Mouse (Mus musculus) embryonic facial prominence, embryonic 12.5 days (tissue): ENCODE data around the gene Birc5. TPM values are rescaled to one million over a fixed set of nuclear protein-coding genes. Genes with fewer than 3 reads are reported as not detected.
A peak's percentile ranks its signal among the peaks of the same experiment; 100 is the strongest.
"Not testable (repeated sequence)": the region's sequence is repeated elsewhere in the genome, so short reads cannot be mapped to it uniquely, and the experiment has no call there.

Experiments
- ATAC-seq: fragments of 200-750 bp; cut with Nextera tagmentation; 2 replicates; pipeline ENCODE4 v1.8.0; 2017; ENCODE audit not compliant: insufficient number of reproducible peaks, insufficient read depth, low FRiP score, low TSS enrichment
- H3K27ac ChIP-seq: fragments of 300-500 bp; sonication (generic); 2 replicates; pipeline ENCODE4 v1.5.1; 2016; ENCODE audit warnings: mild to moderate bottlenecking
- H3K27me3 ChIP-seq: fragments of 300-500 bp; sonication (generic); 2 replicates; pipeline ENCODE4 v1.6.1; 2016; ENCODE audit warnings: mild to moderate bottlenecking, moderate library complexity
- H3K36me3 ChIP-seq: fragments of 300-500 bp; sonication (generic); 2 replicates; pipeline ENCODE4 v1.6.1; 2016; ENCODE audit warnings: mild to moderate bottlenecking
- H3K4me1 ChIP-seq: fragments of 300-500 bp; sonication (generic); 2 replicates; pipeline ENCODE4 v1.6.1; 2016
- H3K4me2 ChIP-seq: fragments of 300-500 bp; sonication (generic); replicated peaks from 2 replicates; pipeline ENCODE4 v1.6.1; 2016; ENCODE audit warnings: mild to moderate bottlenecking, moderate library complexity
- H3K4me3 ChIP-seq: fragments of 300-500 bp; sonication (generic); 2 replicates; pipeline ENCODE4 v1.5.1; 2016; ENCODE audit warnings: mild to moderate bottlenecking
- H3K9ac ChIP-seq: fragments of 300-500 bp; sonication (generic); 2 replicates; pipeline ENCODE4 v1.6.1; 2016; ENCODE audit warnings: mild to moderate bottlenecking, moderate library complexity
- H3K9me3 ChIP-seq: fragments of 300-500 bp; sonication (generic); 2 replicates; pipeline ENCODE4 v1.6.1; 2016; ENCODE audit warnings: mild to moderate bottlenecking, moderate library complexity
- WGBS: fragments of 180-500 bp; shearing (Covaris S2); methylation state at CpG from one replicate; pipeline ENCODE4 v1.1.7; 2016; 5-methylcytosine and 5-hydroxymethylcytosine counted together
- polyA plus RNA-seq: library from polyadenylated mRNA; unstranded; fragments of >200 nt; fragmentation: Nextera tagmentation; extraction: Ambion mirVana; gene quantifications from 2 replicates; pipeline ENCODE4 v1.2.1, GENCODE M21; 2016

The Birc5 gene
- polyA plus RNA-seq, 1 experiment from 2014 or later, result 312 TPM

DNA sequence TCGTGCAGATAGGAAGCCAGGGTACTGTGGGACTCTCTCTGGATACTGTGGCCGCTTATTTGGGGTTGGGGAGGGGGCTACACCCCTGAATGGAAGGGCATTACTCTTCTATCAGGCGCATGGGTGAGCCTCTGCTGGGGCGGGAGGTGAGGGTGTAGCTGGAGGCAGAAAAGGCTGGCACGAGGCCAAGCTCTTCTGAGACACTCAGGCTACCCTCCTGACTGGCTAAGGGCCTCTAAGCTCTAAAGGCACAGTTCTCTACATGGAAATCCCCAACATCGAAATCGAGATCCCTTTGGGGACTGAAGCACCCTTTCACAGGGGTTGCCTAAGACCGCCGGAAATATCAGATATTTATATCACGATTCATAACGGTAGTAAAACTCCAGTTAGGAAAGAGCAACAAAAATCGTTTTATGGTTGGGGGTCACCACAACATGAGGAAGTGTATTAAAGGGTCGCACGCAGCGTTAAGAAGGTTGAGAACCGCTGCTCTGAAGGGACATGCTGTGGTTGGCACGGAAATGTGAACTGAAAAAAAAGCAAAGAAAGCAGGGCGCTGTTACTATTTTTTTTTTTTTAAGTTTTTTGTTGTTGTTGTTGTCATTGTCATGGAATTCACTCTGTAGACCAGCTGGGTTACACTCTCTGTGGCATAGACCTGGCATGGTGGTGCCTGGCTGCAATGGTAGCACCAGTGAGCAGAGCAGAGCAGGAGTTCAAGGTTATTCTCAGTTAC is 20.7 kb upstream of the Birc5 start:
- H3K27me3 ChIP-seq, result no peaks in the 10 kb centered on the region
- 0 out of 2 replicates have a peak overlapping the region, but pooled peaks have one; percentile 15 for H3K9ac ChIP-seq
- H3K4me1 ChIP-seq, result peaks cover 45% of the 10 kb centered on the region
- no peak overlapping the region for H3K4me2 ChIP-seq
- ATAC-seq, result no peak
- H3K4me3 ChIP-seq, result no peak overlapping the region
- no peaks in the 10 kb centered on the region for H3K36me3 ChIP-seq
- peak overlapping the region; percentile 9; the same call in 1 of the 2 replicates for H3K27ac ChIP-seq
- H3K9me3 ChIP-seq, result no peaks in the 10 kb centered on the region
- 76% methylated on average over 18 of the region's 18 CpGs for WGBS

DNA sequence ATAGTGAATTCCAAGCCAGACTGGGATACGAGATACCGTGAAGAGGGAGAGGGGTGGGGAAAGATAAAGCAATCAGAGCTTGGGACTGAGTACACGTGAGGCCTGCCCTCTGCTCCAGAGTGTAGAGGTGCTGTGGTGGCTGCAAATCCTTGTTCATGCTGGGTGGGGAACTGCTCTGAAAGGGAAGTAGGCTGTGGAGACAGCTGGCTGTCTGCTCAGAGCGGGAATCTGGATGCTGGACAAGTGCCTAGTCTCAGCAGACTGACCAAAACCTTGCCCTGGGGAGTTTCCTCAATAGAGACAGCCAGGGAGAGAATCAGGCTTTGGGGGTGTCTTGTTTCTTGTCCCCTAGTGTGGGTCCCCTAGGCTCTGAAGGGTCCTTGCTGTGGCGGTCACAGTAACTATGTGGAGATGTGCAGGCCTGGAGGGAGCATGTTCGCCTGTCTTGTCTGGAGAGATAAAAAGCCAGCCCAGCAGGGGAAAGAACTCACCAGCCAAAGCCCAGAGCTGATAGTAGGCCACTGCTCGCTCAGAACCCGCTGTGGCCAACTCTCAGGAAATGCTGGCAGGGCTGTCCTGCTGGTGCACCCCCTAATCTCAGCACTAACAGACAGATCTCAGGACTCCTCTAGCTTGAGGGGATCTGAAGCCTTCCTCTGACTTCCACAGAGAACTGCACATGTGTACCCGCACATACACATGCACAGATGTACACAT is 20.0 kb upstream of the Birc5 start:
- no peak for ATAC-seq
- H3K4me1 ChIP-seq, result peaks cover 39% of the 10 kb centered on the region
- H3K27ac ChIP-seq, result peak overlapping the region; percentile 9; the same call in 1 of the 2 replicates
- H3K9me3 ChIP-seq, result no peaks in the 10 kb centered on the region
- H3K27me3 ChIP-seq, result no peaks in the 10 kb centered on the region
- H3K36me3 ChIP-seq, result no peaks in the 10 kb centered on the region
- 54% methylated on average over 9 of the region's 9 CpGs for WGBS
- no peak overlapping the region for H3K4me2 ChIP-seq
- 0 out of 2 replicates have a peak overlapping the region, but pooled peaks have one; percentile 15 for H3K9ac ChIP-seq
- H3K4me3 ChIP-seq, result no peak overlapping the region

DNA sequence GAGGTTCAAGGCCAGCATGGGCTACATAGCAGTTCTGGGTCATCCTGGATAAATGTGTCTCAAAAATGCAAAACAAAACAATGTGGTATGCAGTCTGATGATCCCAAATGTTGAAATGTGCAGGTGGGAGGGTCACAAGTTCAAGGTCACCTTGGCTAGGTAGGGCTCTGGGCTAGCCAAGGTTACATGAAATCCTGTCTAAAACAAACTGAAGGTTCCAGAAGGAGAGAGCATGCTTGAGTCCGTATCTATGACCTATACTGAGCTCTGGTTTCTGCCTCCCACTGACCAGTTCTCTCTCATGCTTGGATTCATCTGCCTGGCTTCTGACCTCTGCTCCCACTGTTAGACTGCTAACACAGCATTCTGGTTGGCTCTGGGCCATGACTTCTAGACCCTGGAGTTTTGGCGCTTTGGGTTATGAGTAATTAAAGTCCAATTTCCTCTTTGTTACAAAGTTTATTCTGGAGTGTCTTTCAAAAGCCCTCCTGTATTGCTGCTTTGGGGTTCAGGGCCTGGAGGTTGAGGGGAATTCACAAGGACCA is 19.3 kb upstream of the Birc5 start:
- no peak overlapping the region for H3K4me3 ChIP-seq
- H3K27ac ChIP-seq, result peak overlapping the region; percentile 9; the same call in 1 of the 2 replicates
- no peak for ATAC-seq
- no peak overlapping the region for H3K4me2 ChIP-seq
- H3K36me3 ChIP-seq, result no peaks in the 10 kb centered on the region
- no peaks in the 10 kb centered on the region for H3K9me3 ChIP-seq
- H3K4me1 ChIP-seq, result peaks cover 33% of the 10 kb centered on the region
- no peak overlapping the region for H3K9ac ChIP-seq
- WGBS, result 72% methylated on average over 2 of the region's 2 CpGs
- no peaks in the 10 kb centered on the region for H3K27me3 ChIP-seq

DNA sequence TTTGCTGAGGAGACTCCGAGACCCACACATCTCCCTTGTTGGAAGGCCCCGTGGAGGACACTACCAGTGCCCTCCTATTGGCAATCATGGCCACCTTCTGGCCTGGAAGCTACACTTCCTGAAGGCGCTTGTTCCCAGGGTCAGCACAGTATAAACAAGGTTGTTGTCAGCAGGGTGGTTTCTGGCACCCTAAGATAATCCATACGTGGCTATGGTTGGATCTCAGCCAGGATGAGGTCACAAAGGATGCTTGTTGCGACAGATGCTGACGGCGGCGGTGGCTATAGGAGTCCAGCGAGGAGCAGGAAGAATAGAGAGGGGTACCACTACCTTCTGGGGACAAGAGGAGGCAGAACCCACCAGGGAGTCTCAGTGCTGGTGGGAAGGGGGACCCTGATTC is 18.6 kb upstream of the Birc5 start:
- Histone ChIP-seq H3K4me2 (no peak overlapping the region), H3K27ac (no peak overlapping the region), H3K36me3 (no peaks in the 10 kb centered on the region), H3K4me3 (no peak overlapping the region), H3K27me3 (no peaks in the 10 kb centered on the region), H3K4me1 (peaks cover 33% of the 10 kb centered on the region), H3K9me3 (no peaks in the 10 kb centered on the region), H3K9ac (no peak overlapping the region)
- no peak for ATAC-seq
- 82% methylated on average over 9 of the region's 9 CpGs for whole genome bisulfite sequencing

DNA sequence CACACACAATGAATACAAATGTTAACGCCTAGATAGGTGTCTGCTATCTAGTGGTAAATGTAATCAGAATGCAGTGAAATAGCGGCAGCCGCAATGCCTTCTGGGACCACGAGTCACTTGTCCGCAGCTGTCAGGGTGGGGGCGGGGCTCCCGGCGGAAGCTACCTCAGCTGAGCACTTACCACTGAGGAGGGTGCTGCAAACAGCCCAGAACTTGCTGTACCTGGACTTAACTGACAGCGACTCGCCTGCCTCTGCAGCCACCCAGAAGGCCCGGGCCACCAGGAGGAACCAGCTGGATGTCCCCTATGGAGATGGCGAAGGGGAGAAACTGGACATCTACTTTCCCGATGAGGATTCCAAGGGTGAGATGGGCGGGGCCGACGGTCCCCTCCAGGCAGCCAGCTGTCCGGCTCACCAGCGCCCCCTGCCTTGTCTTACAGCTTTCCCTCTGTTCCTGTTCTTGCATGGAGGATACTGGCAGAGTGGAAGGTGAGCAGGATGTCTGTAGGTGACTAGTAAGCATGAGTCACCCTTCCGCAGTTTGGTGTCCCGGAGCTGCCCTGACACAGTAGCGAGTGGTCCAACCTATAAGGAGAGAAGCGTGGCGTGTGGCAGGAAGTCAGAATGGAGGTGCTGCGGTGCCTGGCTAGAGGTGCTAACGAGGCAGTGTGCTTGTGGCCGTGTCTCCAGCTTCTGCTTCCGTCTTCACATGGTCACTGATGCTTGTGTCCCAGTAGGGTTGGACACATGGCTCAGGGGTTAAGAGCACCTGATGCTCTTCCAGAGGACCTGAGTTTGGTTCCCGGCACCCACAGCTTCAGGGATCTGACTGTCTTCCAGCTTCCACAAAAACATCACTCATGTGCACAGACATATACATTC is 16.7 kb upstream of the Birc5 start:
- Histone ChIP-seq H3K4me1 (peaks cover 26% of the 10 kb centered on the region; the same call in 1 of the 2 replicates), H3K9me3 (no peaks in the 10 kb centered on the region), H3K4me3 (peak overlapping the region; percentile 24; the same call in 1 of the 2 replicates), H3K9ac (no peak overlapping the region), H3K27ac (no peak overlapping the region), H3K4me2 (peak overlapping the region; percentile 44), H3K36me3 (no peaks in the 10 kb centered on the region), H3K27me3 (no peaks in the 10 kb centered on the region)
- 19% methylated on average over 28 of the region's 28 CpGs for WGBS
- no peak for ATAC-seq

DNA sequence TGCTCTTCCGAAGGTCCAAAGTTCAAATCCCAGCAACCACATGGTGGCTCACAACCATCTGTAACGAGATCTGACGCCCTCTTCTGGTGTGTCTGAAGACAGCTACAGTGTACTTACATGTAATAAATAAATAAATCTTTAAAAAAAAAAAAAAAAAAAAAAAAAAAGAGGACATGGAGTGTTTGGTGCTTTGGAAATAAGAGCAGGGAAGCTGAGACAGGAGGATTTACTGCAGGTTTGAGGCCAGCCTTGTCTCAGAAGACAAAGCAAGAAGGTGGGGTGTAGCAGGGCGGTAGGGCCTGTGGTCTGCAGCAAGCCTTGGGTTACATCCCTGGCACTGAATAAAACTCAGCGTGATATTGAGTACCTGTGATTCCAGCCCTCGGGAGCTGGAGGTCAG is 15.5 kb upstream of the Birc5 start:
- 75% methylated on average over 6 of the region's 6 CpGs for WGBS

DNA sequence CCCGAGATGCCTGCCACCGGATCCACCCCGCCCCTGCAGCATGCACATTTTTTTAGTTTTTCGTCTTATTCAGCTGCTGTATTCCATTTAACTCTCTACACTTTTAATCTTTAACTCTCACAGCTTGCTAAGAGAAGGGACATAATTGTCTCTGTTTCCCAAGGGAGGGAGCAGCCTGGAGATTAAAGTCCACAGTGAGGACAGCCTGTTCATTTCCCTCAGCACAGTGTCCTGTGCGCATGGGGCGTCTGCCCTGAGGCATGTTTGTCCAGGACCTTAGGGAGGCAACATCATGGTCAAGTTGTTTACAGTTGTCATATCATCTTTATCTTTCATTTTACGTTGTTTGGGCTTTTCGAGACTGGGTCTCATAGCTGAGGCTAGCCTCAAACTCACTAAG is 15.0 kb upstream of the Birc5 start:
- Histone ChIP-seq H3K27ac (no peak overlapping the region), H3K27me3 (no peaks in the 10 kb centered on the region), H3K4me2 (no peak overlapping the region), H3K9me3 (no peaks in the 10 kb centered on the region), H3K4me1 (peaks cover 15% of the 10 kb centered on the region; the same call in 1 of the 2 replicates), H3K36me3 (no peaks in the 10 kb centered on the region), H3K9ac (no peak overlapping the region), H3K4me3 (no peak overlapping the region)
- no peak for ATAC-seq
- 91% methylated on average over 8 of the region's 8 CpGs for WGBS

More for the DNA sequence above, 15.5 kb upstream of the Birc5 start:
- H3K27me3 ChIP-seq, H3K4me2 ChIP-seq, H3K9me3 ChIP-seq, ATAC-seq, H3K27ac ChIP-seq, H3K36me3 ChIP-seq, H3K4me3 ChIP-seq, H3K9ac ChIP-seq: not testable (repeated sequence)
- peaks cover 18% of the 10 kb centered on the region; the same call in 1 of the 2 replicates for H3K4me1 ChIP-seq

DNA sequence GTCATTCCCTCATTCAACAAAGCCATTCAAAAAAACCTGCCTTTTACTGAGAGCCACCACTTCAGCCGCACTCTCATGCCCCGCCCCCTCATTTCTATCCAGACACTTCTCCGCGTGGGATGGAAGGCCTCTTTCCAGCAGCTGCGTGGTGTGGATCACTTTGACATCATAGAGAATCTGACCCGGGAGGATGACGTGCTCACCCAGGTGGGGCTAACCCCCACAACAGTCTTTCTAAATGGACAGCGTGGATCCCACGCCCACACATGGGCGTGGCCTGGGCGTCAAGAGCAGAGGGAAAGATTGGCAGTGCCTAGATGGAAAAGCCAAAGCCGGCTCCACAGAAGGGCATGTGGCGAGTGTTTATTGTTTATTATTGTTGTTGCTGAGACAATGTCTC is 12.7 kb upstream of the Birc5 start:
- H3K9me3 ChIP-seq, result no peaks in the 10 kb centered on the region
- H3K4me1 ChIP-seq, result peaks cover 13% of the 10 kb centered on the region; the same call in 1 of the 2 replicates
- no peak for ATAC-seq
- no peaks in the 10 kb centered on the region for H3K27me3 ChIP-seq
- no peaks in the 10 kb centered on the region for H3K36me3 ChIP-seq
- no peak overlapping the region for H3K9ac ChIP-seq
- 0 out of 2 replicates have a peak overlapping the region, but pooled peaks have one; percentile 7 for H3K4me3 ChIP-seq
- WGBS, result 28% methylated on average over 13 of the region's 13 CpGs
- H3K27ac ChIP-seq, result no peak overlapping the region
- peak overlapping the region; percentile 38 for H3K4me2 ChIP-seq

DNA sequence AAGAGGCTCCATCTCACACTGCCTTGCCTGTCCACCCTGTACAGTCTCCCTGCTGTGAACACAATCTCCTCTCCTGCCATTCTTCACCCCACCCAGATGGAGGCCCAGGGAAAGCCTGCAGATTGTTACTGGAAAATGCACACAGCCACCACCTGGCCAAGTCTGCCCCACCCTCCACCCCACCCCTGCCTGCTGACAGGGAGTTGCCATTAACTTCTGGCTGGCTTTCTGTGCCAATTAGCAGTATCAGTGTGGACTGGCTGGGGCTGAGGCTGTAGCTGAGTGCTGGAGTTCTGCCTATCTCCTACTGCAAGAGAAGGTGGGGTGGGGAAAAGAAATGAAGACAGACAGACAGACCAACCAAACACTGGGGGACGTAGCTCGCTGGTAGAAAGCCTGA is 10.5 kb upstream of the Birc5 start:
- Histone ChIP-seq H3K9ac (no peak overlapping the region), H3K9me3 (no peaks in the 10 kb centered on the region), H3K27ac (0 out of 2 replicates have a peak overlapping the region, but pooled peaks have one; percentile 26), H3K4me1 (0 out of 2 replicates have a peak, but pooled peaks cover 7% of the 10 kb centered on the region), H3K27me3 (no peaks in the 10 kb centered on the region), H3K4me3 (no peak overlapping the region), H3K4me2 (no peak overlapping the region), H3K36me3 (no peaks in the 10 kb centered on the region)
- WGBS, result 61% methylated on average over 2 of the region's 2 CpGs
- ATAC-seq, result no peak

DNA sequence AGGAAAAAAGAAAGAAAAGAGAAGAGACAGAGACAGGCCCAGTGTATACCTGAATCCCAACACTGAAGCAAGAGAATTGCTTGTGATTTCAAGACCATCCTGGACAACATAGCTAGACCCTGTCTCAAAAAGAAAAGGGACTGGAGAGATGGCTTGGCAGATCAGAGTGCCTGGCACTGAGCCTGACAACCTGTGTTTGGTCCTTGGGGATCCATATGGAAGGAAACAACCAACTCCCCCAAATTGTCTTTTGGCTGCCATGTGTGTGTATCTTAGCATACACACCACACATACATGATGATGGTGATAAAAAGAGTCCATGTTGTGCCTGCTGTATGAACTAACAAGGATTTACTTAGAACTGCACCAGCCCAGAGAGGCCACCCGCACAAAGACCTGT is 10.0 kb upstream of the Birc5 start:
- 90% methylated on average over 1 of the region's 1 CpGs for WGBS

DNA sequence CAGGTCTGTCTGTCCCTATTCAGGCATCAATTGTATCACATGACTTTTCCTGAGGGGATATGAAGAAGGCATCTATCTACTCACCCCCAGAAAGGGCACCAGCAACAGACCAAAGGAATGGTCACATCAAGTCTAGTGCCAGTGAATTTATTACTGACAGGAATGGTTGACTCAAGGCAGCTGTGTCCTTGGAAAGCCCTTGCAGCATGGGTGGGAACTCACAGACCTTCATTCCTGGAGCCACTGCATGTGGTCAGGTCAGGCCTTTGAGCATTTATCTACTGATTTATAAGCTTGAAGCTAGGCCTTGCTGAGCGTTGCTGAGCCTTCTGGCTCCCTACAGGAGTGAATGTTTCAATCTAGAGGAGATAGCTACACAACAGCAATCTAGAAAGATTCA is 8.1 kb upstream of the Birc5 start:
- Histone ChIP-seq H3K4me3 (no peak overlapping the region), H3K27me3 (no peaks in the 10 kb centered on the region), H3K9me3 (no peaks in the 10 kb centered on the region), H3K9ac (no peak overlapping the region), H3K27ac (no peak overlapping the region), H3K36me3 (no peaks in the 10 kb centered on the region), H3K4me2 (no peak overlapping the region), H3K4me1 (0 out of 2 replicates have a peak, but pooled peaks cover 7% of the 10 kb centered on the region)
- 56% methylated on average over 1 of the region's 1 CpGs for whole genome bisulfite sequencing
- no peak for ATAC-seq

More for the DNA sequence above, 10.0 kb upstream of the Birc5 start:
- no peak overlapping the region for H3K27ac ChIP-seq
- H3K4me2 ChIP-seq, result no peak overlapping the region
- H3K9ac ChIP-seq, result no peak overlapping the region
- no peaks in the 10 kb centered on the region for H3K9me3 ChIP-seq
- no peaks in the 10 kb centered on the region for H3K36me3 ChIP-seq
- 0 out of 2 replicates have a peak, but pooled peaks cover 7% of the 10 kb centered on the region for H3K4me1 ChIP-seq
- no peaks in the 10 kb centered on the region for H3K27me3 ChIP-seq
- ATAC-seq, result no peak
- no peak overlapping the region for H3K4me3 ChIP-seq
